Mouse (Mus musculus) cortical plate, adult 2 months (tissue): ENCODE measurements around the gene Gpr153. TPM values are rescaled to one million over a fixed set of nuclear protein-coding genes. Genes with fewer than 3 reads are reported as not detected.

Source experiments
- H3K27ac ChIP-seq: fragments of 200-500 bp; 2 replicates; pipeline ENCODE4 v1.5.1; 2012; ENCODE audit warnings: low read length, control low read depth, inconsistent platforms; ENCODE audit not compliant: insufficient read depth
- H3K4me1 ChIP-seq: fragments of 200-500 bp; 2 replicates; pipeline ENCODE4 v1.6.1; 2011; ENCODE audit warnings: low read length; ENCODE audit not compliant: control insufficient read depth, insufficient read depth
- H3K4me3 ChIP-seq: fragments of 200-500 bp; 2 replicates; pipeline ENCODE4 v1.5.1; 2011; ENCODE audit warnings: mild to moderate bottlenecking, low read length, control low read depth; ENCODE audit not compliant: insufficient read depth
- CTCF ChIP-seq: fragments of 200-500 bp; IDR thresholded peaks from 2 replicates; pipeline ENCODE4 v1.5.1; 2011; ENCODE audit warnings: mild to moderate bottlenecking, control low read depth, low read length; ENCODE audit not compliant: insufficient read depth; ENCODE audit errors: extremely low read depth
- POLR2A ChIP-seq: fragments of 200-500 bp; IDR thresholded peaks from 2 replicates; pipeline ENCODE4 v1.6.1; 2011; ENCODE audit warnings: mild to moderate bottlenecking, low read length, control low read depth; ENCODE audit not compliant: insufficient read depth; ENCODE audit errors: extremely low read depth
- polyA plus RNA-seq: library from polyadenylated mRNA; depleted of rRNA; stranded (reverse); fragments of >200 nt; gene quantifications from 2 replicates; pipeline ENCODE4 v1.2.3, GENCODE M21; 2012

The Gpr153 gene
- polyA plus RNA-seq, 1 experiment: 25.9 TPM

DNA sequence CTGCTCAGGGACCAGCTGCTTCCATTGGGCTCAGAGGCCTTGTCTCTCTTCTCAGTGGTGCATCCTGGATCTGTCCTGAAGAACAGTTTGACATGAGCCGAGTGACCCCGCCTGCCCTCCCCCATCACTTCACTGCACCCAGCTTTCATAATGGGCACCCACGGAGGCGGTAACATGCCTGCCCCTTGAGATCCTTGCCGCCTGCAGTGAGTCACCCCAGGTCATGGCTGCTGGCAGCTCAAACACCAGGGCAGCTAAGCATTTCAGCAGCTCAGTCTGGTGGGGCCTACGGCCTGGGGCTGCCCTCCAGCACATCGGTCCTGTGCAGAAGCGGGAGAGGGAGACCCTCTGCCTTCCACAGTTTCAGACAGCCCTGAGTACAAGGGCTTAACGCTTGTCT, 33.5 kb downstream of the Gpr153 start:
- no peak overlapping the region for H3K27ac ChIP-seq
- no peak overlapping the region for H3K4me3 ChIP-seq
- no peaks in the 10 kb centered on the region for H3K4me1 ChIP-seq
- TF ChIP-seq POLR2A (no peak), CTCF (no peak)

DNA sequence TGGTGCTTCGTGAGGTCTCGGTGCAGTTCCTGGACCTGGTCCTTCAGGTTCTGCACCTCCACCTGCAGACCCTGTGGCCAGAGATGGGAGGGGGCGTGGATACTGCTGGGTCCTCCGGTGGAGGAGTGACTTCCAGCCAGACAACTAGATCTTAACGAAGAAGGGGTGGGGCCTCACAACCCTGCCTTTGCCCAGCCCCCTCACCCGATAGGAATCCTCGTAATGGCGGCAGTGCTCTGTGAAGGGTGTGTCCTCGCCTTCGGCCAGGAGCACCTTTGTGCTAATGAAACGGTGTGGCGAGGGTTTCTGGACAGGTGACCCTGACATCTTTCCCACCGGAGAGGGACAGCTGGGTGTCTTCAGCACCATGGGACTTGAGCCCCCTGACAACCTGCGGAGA, 38.2 kb downstream of the Gpr153 start:
- H3K4me3 ChIP-seq: no peak overlapping the region
- TF ChIP-seq CTCF (no peak), POLR2A (no peak)
- no peak overlapping the region for H3K27ac ChIP-seq
- H3K4me1 ChIP-seq: no peaks in the 10 kb centered on the region

DNA sequence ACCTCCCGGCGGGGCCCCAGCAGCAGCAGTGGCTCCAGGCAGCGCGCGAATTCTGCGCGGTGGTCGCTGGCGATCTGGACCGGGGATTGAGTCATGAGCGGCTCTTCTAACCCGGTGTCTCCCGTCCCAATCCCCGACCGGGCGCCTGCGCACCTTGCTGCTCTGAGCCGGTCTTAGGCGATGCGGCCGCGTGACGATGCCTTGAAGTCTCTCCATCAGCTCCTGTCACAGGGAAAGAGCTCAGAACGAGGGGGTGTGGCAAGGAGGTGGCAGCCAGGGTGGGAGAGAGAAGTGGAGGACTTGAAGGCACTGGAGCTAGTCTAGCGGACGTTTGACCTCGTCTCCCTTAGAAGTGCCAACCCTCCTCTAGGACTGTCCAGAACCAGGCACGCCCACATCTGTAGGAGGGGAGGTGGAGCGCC, 39.2 kb downstream of the Gpr153 start:
- no peak for TF ChIP-seq POLR2A
- no peak for TF ChIP-seq CTCF
- Histone ChIP-seq H3K4me1 (no peaks in the 10 kb centered on the region), H3K27ac (no peak overlapping the region), H3K4me3 (peak overlapping the region; percentile 19)

DNA sequence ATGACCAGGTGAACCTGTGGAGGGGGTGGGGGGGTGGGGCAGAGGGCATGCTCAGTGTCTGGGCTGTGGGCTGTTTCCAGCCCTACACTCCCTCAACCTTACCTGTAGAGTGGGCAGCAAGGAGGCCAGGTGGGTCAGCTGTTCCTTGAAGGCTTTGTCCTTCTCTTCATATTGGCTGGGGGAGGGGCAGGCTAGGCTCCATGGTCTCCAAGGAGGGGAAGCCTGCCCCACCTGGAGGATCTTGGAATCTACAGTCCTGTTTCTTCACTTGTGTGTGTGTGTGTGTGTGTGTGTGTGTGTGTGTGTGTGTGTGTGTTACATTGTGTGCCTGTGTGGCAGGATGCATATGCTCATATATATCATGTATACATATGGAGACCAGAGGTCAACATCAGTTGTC, 39.9 kb downstream of the Gpr153 start:
- Histone ChIP-seq H3K4me3 (peak overlapping the region; percentile 19; the same call in 1 of the 2 replicates), H3K4me1 (0 out of 2 replicates have a peak, but pooled peaks cover 2% of the 10 kb centered on the region), H3K27ac (no peak overlapping the region)
- no peak for TF ChIP-seq CTCF

GRCm38 (mm10) chr4:152315498-152316213, 41.6 kb downstream of the Gpr153 start:
- H3K27ac ChIP-seq: no peak overlapping the region
- TF ChIP-seq CTCF (no peak), POLR2A (no peak)
- H3K4me3 ChIP-seq: peak overlapping the region; percentile 42
- 0 out of 2 replicates have a peak, but pooled peaks cover 2% of the 10 kb centered on the region for H3K4me1 ChIP-seq

- no peak overlapping the region for H3K4me3 ChIP-seq
- H3K27ac ChIP-seq: no peak overlapping the region
- H3K4me1 ChIP-seq: 0 out of 2 replicates have a peak, but pooled peaks cover 2% of the 10 kb centered on the region
- TF ChIP-seq POLR2A (no peak), CTCF (no peak)
Measured at GRCm38 (mm10) chr4:152317631-152318033, 43.6 kb downstream of the Gpr153 start.

DNA sequence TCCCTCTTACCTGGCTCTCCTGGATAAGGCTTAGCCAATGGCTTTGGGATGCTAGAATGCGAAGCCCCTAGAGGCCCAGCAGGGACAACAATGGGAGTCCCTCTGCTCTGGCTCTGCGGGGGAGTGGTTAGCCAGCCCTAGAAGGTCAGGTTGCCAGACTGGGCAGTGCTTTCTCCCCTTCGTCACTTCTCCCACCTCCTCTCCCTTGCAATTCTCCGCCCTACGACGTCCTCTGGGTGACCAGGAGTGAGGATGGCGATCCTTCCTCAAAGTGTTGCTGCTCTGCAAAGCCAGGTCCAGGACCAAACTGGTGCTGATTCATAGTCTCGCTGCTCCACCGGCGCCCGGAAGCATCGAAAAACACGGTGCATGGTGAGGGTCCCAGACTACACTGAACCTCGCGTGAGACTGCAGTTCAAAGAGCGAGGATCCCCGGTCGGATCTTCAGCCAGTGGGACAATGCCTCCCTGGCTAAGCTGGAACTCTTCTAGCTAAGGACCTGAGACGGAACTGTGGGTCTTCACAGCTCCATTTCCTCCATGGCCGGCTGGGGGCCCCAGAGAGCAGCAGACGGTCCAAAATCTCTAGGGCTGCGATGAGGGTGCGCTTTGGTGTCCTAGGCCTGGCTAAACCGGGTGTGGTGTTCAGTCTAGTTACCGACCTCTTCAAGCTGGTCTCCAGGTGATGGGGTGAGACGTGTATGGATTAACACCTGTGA, 44.6 kb downstream of the Gpr153 start, which contains the start of gene Rnf207:
Rnf207 (minus strand) TSS at position 477 of the 718 bp plus-strand sequence.
- Histone ChIP-seq H3K4me3 (peak within 1 kb of the TSS; percentile 18; the same call in 1 of the 2 replicates), H3K4me1 (0 out of 2 replicates have a peak, but pooled peaks cover 2% of the 10 kb centered on the region), H3K27ac (no peak within 1 kb of the TSS)
- no peak for TF ChIP-seq POLR2A
- TF ChIP-seq CTCF: peak; percentile 47

- peaks cover 2% of the 10 kb centered on the region; the same call in 1 of the 2 replicates for H3K4me1 ChIP-seq
- no peak overlapping the region for H3K27ac ChIP-seq
- TF ChIP-seq CTCF (no peak), POLR2A (no peak)
- H3K4me3 ChIP-seq: no peak overlapping the region
Measured at GRCm38 (mm10) chr4:152321464-152321863, 47.4 kb downstream of the Gpr153 start.

GRCm38 (mm10) chr4:152324641-152325562, 50.9 kb downstream of the Gpr153 start:
- Histone ChIP-seq H3K27ac (no peak overlapping the region), H3K4me3 (peak overlapping the region; percentile 46), H3K4me1 (peaks cover 4% of the 10 kb centered on the region; the same call in 1 of the 2 replicates)
- TF ChIP-seq POLR2A (no peak), CTCF (no peak)
